Mouse (Mus musculus) G1E-ER4 (cell line): ENCODE data around the gene Evpl. TPM values are rescaled to one million over a fixed set of nuclear protein-coding genes. Genes with fewer than 3 reads are reported as not detected.

ENCODE experiments used
- GATA1 ChIP-seq: IDR thresholded peaks from one replicate; pipeline ENCODE4 v1.8.0; 2012; ENCODE audit warnings: low read length, inconsistent platforms
- polyA plus RNA-seq: library from polyadenylated mRNA; stranded (reverse); fragments of >175 nt; gene quantifications from 2 replicates; pipeline ENCODE4 v1.2.3, GENCODE M21; 2012

The Evpl gene
- polyA plus RNA-seq, 1 experiment: 0.02 TPM

- TF ChIP-seq GATA1: no peak
Measured at GRCm38 (mm10) chr11:116203150-116203549, 34.7 kb downstream of the Evpl start.

DNA sequence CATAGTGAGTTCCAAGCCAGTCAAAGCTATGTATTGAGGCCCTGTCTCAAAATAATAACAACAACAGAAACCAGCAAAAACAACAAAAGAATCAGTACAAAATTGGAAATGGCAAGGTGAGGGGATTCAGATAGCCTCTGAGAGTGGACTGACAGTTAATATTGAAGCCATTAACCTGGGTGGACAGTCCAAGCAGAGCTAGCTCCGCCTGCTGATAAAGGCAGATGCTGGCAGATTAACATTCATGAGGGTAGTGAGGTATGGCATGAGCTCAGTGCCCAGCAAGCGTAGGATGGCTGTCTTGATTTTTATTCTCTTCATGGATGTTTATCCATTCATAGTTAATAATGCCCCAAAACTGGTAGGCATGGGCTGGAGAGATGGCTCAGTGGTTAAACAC lies 36.7 kb downstream of the Evpl start:
- no peak for TF ChIP-seq GATA1

DNA sequence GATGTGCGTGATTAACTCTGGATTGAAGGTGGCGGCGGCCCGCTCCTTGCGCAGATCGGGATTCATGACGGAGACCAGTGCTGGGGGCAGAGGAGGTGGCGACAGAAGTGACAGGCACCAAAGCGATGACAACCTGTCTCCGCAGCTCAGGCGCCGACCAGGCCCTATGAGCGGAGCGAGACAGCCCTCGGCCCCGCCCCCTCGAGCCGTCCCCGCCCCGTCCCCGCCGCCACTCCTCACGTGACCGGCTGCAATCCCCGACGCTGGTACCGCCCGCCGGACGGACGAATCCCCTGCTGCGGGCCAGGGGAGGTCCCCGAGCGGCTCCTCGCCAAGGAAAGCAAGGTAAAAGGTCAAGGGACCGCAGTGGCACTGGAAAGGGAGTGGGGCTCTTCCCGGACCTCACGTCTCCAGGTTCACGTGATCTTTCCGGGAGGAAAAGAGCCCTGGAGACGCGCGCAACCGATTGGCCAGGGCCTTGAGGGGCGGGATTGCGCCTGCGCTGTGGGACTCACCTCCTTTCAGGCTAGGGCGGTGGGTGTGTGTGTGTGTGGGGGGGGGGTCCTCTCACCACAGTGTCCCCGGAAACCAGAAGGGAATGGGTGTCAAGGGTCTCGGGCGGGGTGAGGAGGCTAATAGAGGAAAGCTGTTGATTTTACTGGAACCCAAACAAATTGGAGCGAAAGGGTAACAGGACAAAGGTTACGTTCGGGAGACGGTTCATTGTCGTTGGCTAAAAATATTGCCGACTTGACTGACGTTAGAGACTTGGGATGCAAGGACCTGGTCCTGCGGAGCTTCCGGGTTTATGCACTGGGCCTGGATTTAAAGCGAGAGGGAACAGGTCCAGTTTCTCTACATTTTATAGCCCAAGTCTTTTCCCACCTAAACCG lies 39.0 kb downstream of the Evpl start, which contains the start of the genes Ten1 and Acox1:
TSS of gene Ten1 (plus strand) at position 217 of the 893 bp plus-strand sequence.
TSS of gene Acox1 (minus strand) at position 407 of the 893 bp plus-strand sequence.
- no peak for TF ChIP-seq GATA1

GRCm38 (mm10) chr11:116198132-116198531 lies 39.7 kb downstream of the Evpl start:
- no peak for TF ChIP-seq GATA1

DNA sequence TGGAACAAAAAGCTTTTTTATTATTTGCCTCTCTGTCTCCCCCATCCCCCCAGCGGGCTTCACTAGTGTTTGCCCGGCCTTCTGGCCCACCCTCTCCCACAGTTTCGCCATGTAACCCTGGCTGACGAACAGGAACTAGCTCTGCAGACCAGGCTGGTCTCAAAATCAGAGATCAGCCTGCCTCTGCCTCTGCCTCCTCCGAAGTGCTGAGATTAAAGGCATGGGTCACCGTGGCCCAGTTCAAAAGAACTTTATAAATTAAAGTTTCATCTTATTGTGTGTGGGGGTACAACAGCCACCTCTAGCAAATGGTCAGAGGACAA lies 40.3 kb downstream of the Evpl start:
- no peak for TF ChIP-seq GATA1

DNA sequence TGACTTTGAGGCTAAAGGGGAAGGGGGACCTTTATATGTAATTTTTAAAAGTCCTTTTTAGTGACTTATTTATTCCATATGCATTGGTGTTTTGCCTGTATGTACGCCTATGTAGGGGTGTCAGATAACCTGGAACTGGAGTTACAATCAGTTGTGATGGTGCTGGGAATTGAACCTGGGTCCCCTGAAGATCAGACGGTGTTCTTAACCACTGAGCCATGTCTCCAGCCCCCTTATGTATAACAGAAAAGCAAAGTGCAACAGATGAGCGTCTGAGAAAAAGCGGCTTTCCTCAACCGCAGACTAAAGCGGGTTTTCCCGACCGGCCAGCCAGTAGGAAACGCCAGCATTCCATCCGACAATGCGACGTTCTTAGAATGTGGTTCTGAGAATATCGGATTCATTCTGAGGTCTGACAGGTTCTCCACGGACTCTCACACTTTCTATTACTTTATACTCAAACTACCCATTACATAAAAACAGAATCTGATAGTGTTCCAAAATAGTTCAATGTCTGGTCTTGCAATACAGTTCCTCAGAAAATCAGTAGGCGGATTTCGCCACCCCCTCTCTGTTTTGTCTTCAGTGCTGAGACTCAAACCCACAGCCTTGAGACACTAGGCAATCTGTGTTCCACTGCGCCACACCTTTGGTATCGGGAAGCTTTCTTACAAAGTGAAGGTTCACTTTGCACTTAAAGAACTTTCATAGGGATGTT lies 40.9 kb downstream of the Evpl start:
- no peak for TF ChIP-seq GATA1

GRCm38 (mm10) chr11:116196336-116196735 lies 41.5 kb downstream of the Evpl start:
- no peak for TF ChIP-seq GATA1

DNA sequence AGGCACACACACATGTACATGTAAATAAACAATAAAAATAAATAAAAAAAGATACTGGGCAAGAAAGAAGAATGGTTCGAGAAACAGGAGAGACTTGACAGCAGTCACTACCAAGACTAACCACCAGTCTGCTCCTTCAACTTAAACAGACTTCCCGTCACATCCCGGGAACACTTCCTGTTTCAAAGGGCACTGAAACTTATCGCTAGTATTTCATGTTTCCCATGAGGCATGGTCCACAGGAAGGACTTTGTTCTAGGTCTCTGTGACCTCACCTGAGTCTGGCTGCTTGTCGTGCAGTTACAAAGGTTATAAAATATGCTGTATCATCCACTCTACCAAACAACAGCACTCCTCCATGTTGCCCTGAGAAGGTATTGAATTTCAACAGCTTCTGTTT lies 42.6 kb downstream of the Evpl start:
- no peak for TF ChIP-seq GATA1

DNA sequence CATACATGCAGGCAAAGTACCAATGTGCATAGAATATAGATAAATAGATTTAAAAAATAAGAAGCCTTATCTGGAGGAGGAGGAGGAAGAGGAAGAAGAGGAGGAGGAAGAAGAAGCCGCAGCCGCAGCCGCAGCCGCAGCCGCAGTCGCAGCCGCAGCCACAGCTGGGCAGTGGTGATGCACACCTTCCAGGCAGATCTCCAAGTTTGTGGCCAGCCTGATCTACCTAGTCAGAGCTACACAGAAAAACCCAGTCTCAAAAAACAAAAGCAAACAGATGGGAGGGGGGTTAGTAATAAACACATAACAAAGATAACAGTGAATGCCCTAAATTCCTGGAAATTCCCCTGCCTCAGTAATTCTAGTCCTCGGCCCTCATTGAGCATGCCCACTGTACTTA lies 43.3 kb downstream of the Evpl start:
- TF ChIP-seq GATA1: no peak

DNA sequence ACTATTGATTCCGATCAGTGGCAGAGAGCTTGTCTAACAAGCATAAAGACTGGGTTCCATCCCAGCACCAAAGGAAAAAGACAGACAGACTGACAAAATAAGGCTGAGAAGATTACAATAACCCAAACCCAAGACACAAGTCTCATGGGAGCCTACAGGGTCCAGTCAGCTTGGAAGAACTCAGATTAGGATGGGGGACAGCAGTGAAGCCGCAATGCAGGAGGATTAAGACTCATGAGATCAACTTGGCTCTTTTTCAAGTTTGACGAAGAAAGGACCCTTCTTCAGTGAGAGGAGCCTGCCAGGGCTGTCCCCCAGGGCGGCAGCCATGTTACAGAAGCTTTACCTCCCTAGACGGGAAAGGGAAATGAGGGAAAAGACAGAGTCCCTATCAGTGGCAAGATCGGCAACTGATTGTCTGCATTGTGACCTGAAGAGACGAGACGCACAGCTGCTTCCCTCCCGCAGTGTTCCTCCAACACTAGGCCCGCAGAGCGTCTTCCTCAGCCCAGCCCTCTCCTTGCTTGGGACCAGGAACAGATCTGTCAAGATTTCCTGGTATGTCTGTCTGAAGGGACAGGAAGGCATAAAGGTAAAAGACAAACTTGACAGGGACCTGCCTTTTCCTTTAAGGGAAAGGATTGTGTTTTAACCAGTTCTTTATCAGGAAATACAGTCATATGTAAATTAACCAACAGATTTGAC lies 50.5 kb downstream of the Evpl start:
- no peak for TF ChIP-seq GATA1

DNA sequence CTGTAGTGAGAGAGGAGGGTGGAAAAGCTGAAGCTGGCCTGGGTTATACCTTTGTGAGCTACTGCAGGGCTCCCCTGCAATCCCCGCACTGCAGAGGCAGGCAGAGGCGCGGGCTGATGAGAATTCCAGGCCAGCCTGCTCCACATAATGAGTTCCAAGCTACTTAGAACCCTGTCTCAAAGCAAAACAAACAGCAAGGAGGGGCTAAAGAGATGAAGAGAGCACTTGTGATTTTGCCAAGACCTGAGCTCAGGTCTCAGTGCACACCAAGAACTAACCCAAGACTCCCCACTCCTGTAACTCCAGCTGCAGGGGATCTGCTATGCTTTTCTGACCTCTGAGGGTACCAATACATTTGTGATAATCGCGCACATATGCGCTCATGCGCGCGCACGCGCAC lies 51.5 kb downstream of the Evpl start:
- TF ChIP-seq GATA1: no peak

DNA sequence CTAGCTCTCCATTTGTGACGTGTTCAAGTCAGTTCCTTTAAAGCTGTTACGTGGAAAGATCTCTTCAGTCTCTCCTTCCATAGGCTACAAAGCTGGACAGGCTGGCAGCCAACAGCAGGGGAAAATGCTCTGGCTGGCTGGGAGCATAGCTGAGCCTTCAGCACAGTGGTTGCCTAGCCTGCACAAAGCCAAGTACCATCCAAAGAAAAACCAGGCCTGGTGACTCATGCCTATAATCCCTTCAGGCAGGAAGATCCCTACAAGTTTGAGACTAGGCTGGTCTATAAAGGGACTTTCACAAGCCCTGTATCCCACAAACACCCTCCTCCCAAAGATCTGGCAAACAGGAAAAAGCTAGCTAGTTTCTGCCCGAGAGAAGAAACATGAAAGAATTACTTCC lies 52.0 kb downstream of the Evpl start:
- no peak for TF ChIP-seq GATA1

DNA sequence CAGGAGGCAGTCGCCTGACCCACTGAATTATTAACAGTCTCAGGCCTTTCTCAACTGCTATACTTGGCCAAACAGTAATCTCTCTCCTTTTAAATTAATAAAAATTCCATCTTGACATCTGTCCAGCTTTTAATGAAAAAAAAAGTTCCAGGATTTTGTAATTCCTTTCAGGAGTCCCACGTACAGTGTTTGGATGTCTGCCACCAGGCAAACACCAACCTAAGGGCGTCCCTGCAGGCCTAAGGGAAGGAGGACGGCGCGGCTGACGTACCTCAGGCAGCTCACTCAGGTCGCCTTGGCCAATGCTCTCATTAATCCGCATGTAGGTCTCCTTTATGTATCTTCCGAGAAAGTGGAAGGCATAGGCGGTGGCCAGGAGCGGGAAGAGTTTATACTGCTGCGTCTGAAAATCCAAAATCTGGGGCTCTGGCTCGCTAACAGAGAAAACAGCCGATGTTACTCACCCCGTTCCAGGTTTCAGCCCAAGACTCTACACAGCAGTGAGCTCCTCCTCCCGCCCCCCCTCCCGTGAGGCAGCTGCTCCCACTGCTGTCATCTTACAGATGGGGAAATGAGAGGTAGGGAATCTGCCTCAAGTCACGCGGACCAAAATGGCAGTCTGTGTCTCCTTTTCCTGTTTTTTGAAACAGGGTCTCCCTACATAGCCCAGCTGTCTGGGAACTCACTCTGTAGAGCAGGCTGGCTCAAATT lies 59.3 kb downstream of the Evpl start:
- TF ChIP-seq GATA1: no peak

GRCm38 (mm10) chr11:116176010-116176409 lies 61.9 kb downstream of the Evpl start:
- no peak for TF ChIP-seq GATA1

DNA sequence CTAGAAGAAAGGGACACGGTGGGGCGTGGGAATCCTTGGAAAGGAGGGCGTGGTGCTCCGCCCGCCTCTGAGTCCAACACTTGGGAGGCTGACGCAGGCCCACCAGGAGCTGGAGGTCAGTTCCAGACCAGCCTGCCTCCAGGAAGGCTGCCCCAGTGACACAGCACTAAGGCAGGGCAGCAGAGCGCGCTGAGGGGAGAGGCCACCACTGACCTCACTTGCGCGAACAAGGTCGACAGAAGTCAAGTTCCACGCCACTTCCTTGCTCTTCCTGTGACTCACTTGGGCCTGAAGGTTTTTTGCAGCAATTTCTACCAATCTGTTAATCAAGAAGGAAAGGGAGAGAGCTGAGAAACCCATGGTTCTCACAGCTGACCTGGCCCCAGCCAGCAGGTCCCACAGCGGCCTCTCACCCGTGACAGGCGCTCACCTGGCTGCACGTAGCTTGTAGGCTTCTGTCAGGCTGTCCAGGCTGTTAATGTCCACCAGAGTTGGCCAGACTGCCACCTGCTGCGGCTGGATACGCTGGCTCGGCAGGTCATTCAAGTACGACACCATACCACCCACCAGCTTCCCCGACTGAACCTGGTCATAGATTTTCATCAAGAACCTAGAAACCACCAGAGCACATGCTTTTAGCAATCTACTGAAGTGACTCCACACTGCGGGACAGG lies 63.0 kb downstream of the Evpl start:
- no peak for TF ChIP-seq GATA1
